Mouse (Mus musculus) liver, postnatal 0 days (tissue): ENCODE data around the gene Trp53i11. TPM values are rescaled to one million over a fixed set of nuclear protein-coding genes. Genes with fewer than 3 reads are reported as not detected.

ENCODE experiments used
- ATAC-seq: fragments of 200-750 bp; cut with Nextera tagmentation; 2 replicates; pipeline ENCODE4 v1.8.0; 2017; ENCODE audit warnings: mild to moderate bottlenecking, moderate library complexity
- DNase-seq: peaks from one replicate; pipeline ENCODE4 v3.0.0-alpha.2; 2016
- H3K27ac ChIP-seq: fragments of 300-500 bp; sonication (generic); 2 replicates; pipeline ENCODE4 v1.5.1; 2014; ENCODE audit warnings: antibody characterized with exemption, moderate library complexity, mild to moderate bottlenecking, low read depth
- H3K27me3 ChIP-seq: fragments of 300-500 bp; sonication (generic); 2 replicates; pipeline ENCODE4 v1.6.1; 2014; ENCODE audit warnings: low read length, control low read depth, mixed read lengths; ENCODE audit not compliant: insufficient read depth
- H3K36me3 ChIP-seq: fragments of 300-500 bp; sonication (generic); replicated peaks from 2 replicates; pipeline ENCODE4 v1.6.1; 2014; ENCODE audit warnings: mild to moderate bottlenecking, control low read depth, low read length, moderate library complexity, mixed read lengths; ENCODE audit not compliant: insufficient read depth
- H3K4me1 ChIP-seq: fragments of 300-500 bp; sonication (generic); 2 replicates; pipeline ENCODE4 v1.6.1; 2014; ENCODE audit warnings: antibody characterized with exemption, mild to moderate bottlenecking, control low read depth; ENCODE audit not compliant: insufficient read depth
- H3K4me2 ChIP-seq: fragments of 300-500 bp; sonication (generic); 2 replicates; pipeline ENCODE4 v1.6.1; 2014; ENCODE audit warnings: low read depth, mild to moderate bottlenecking, low read length, moderate library complexity, mixed read lengths
- H3K4me3 ChIP-seq: fragments of 300-500 bp; sonication (generic); 2 replicates; pipeline ENCODE4 v1.5.1; 2014; ENCODE audit warnings: low read depth, low read length
- H3K9ac ChIP-seq: fragments of 300-500 bp; sonication (generic); replicated peaks from 2 replicates; pipeline ENCODE4 v1.6.1; 2014; ENCODE audit warnings: mild to moderate bottlenecking, moderate library complexity
- H3K9me3 ChIP-seq: fragments of 300-500 bp; sonication (generic); 2 replicates; pipeline ENCODE4 v1.6.1; 2016; ENCODE audit warnings: mild to moderate bottlenecking, control low read depth, low read length, mixed read lengths
- CTCF ChIP-seq: sonication (generic); IDR thresholded peaks from 2 replicates; pipeline ENCODE4 v1.5.1; 2016; ENCODE audit warnings: antibody characterized with exemption, low read depth
- EP300 ChIP-seq: IDR thresholded peaks from 2 replicates; pipeline ENCODE4 v1.6.1; 2016; ENCODE audit warnings: antibody characterized with exemption, low read depth, mild to moderate bottlenecking
- WGBS: fragments of 180-500 bp; shearing (Covaris S2); extraction: QIAGEN DNeasy Blood & Tissue Kit; methylation state at CpG from one replicate; pipeline ENCODE4 v1.1.7; 2014; ENCODE audit not compliant: insufficient replicate concordance; 5-methylcytosine and 5-hydroxymethylcytosine counted together
- polyA plus RNA-seq: library from polyadenylated mRNA; unstranded; fragments of >200 nt; fragmentation: Nextera tagmentation; extraction: Ambion mirVana; gene quantifications from 2 replicates; pipeline ENCODE4 v1.2.1, GENCODE M21; 2015

Trp53i11 gene
- polyA plus RNA-seq, 1 experiment from 2014 or later: 4.0 TPM

DNA sequence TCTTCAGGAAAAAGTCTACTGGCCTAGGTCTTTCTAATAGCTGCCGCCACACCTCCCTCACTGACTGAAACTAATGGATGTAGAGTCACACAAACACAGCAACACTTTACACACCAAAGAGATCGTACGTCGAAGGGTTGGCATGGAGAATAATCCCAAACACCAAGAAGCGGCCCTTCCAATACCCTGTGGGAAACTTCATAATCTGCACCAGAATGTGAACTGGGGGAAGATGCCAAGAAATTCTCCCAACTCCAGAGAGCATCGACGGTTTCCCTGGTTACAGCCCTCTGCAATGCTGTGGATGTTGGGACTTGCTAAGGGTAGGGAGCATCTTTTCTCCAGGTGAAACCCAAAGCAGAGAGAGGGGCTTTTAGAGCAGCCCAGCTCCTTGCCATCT, 63.3 kb downstream of the Trp53i11 start:
- Histone ChIP-seq H3K4me1 (no peaks in the 10 kb centered on the region), H3K27me3 (no peaks in the 10 kb centered on the region), H3K4me2 (no peak overlapping the region), H3K9ac (no peak overlapping the region), H3K9me3 (no peaks in the 10 kb centered on the region), H3K4me3 (no peak overlapping the region), H3K27ac (no peak overlapping the region), H3K36me3 (no peaks in the 10 kb centered on the region)
- no peak for TF ChIP-seq CTCF
- TF ChIP-seq EP300: no peak
- ATAC-seq (no peak), DNase-seq (no peak)
- WGBS: 83% methylated on average over 7 of the region's 7 CpGs

Other genes starting within 250 kb of the Trp53i11 start
- gene Prdm11, start 141.4 kb upstream of the Trp53i11 start, polyA plus RNA-seq: 0.86 and 1.2 TPM in 2 replicates
- 2.6 and 2.8 TPM in 2 replicates for gene Tspan18, start 147.0 kb downstream of the Trp53i11 start, polyA plus RNA-seq